Mouse (Mus musculus) B cell, adult 2 months (primary cell): ENCODE data around the gene Dcdc2b.

Source experiments
- DNase-seq, 2 experiments: peaks; one replicate each; pipeline ENCODE4 v3.0.0; 2022

The Dcdc2b gene

DNA sequence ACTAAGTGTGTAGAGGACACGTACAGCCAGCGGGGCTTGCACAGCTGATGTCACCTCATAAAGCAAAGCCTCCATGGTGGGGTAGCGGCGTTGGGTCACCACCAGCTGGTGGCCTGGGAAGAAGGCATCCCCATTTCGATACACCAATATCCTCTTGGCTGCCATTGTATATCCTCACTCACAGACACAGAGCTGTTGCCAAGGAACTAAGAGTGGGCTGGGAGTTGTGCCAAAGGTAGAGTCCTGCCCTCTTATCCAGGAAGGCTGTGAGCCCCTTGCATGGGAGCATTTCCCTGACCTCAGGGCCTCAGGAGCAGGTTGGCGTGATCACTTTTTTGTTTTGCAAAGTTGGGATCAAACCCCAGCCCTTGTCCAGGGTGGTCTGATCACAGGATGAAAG is at the start of gene Dcdc2b:
Gene Dcdc2b (minus strand): TSS at position 165 of the 400 bp plus-strand sequence.
- DNase-seq: no peak

- no peak for DNase-seq
Observed at GRCm38 (mm10) chr4:129662255-129662813, 48.3 kb upstream of the Dcdc2b start.

DNA sequence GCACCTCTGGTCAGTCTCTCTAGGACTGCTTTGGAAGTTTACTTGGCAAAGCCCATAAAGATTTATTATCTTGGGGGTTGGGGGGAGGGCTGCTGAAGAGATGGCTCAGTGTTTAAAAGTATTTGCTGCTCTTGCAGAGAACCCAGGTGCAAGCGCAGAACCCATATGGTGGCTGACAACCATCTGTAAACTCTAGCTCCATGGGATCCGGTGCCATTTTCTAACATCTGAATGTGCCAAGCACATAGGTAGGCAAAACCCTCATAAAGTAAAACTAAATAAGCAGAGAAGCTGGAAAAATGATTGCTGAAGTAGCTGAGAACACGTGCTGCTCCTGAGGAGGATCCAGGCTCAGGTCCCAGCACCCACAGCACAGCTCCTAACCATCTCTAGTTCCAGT is 47.5 kb upstream of the Dcdc2b start:
- DNase-seq: no peak

DNA sequence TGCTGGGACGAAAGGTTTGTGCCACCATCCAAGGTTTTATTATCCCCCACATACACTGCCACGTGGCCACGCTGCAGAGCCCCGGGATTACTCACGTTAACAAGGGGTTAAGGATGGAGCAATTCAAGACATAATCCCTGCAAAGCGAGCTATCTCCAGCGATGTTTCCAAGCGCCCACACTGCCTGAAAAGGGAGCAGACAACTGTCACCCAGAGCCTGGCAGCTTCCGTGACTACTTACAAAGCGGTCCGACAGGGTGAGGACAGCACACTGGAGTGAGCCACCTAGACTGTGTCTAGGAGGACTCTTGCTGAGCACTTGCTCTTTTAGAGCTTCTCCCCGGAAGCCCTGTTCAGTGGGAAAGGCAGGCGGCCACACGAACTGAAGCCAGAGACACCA is 40.7 kb upstream of the Dcdc2b start:
- DNase-seq: no peak

- DNase-seq: no peak
Observed at GRCm38 (mm10) chr4:129650359-129650758, 36.3 kb upstream of the Dcdc2b start.

DNA sequence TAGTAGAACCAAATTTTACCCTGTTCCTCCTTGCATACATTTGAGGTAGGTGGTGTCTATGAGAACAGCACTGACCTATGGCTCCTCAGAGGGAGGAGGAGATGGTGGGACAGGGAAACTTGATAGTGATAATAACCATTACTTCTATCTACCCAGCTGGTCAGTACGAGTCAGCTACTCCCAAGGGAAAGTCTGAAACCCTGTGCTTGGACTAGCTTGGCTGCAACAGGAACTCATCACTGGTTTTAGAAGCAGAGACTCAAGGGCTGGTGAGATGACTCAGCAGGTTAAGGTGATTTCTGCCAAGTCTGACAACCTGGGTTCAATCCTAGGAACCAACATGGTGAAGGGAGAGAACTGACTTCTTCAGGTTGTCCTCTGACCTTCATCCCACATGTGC is 34.6 kb upstream of the Dcdc2b start:
- DNase-seq: no peak

- no peak for DNase-seq
Observed at GRCm38 (mm10) chr4:129645204-129645603, 31.1 kb upstream of the Dcdc2b start.

- no peak for DNase-seq
Observed at GRCm38 (mm10) chr4:129641756-129642155, 27.7 kb upstream of the Dcdc2b start.

DNA sequence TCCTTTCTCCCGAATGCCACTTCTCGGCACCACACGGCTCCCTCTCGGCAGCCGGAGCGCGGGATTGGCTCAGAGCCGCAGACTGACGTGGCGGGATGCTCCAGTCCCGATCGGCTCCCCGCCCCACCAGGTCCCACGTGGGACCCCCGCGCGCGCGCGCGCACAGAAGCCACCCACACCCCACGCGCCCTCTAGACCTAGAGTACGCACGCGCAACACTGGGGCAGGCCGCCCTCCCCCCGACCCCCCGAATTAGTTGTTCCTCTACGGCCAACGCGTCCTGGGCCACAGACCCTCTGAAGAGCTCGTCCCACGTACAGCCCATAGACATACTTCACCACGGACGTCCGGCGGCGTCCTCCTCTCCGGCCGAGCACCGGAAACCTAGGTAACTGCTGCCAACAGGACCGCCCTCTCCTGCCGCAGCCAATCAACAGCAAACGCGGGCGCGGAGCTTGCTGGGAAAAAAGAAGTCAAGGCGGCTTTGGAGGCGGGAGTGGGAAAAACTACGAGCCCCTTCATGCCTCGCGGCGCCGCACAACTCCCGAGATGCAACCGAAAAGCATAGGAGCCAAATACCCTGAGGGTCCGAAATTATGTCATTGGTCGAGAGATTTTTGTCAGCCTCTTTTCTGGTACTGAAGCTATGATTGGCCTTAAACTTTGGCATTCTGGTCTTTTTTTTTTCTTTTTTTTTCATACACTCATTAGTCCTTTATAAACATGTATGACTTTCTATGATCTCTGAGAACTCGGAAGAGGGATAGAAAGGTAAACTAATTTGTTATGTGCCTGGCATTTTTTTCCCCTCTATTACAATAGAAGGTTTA is 26.8 kb upstream of the Dcdc2b start, which contains the start of gene Txlna:
Gene Txlna (minus strand): TSS at position 428 of the 830 bp plus-strand sequence.
- DNase-seq: peak; percentile 90

- DNase-seq: peak in 1 of 2 experiments; percentile 7
Observed at GRCm38 (mm10) chr4:129640101-129640637, 26.1 kb upstream of the Dcdc2b start.

- DNase-seq: no peak
Observed at GRCm38 (mm10) chr4:129639221-129639620, 25.2 kb upstream of the Dcdc2b start.

GRCm38 (mm10) chr4:129633852-129634251 is 19.8 kb upstream of the Dcdc2b start:
- no peak for DNase-seq

DNA sequence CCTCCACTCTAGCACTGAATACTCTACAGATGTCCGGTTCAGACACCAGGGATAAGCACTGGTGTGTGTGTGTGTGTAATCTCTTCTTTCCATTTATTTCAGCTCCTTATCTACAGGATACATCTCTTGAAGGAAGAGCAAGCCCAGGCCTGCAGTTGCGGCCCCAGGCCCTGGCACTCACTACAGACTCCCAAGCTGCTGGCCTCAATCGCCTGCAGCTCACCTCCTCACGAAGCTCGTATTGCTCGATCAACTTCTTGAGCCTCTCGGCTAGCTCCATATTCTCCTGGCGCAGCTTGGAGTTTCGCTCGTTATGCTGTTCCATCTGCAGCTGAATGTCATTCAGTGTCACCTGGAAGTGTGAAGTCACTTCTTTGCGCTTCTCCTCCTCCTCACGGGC is 17.8 kb upstream of the Dcdc2b start:
- DNase-seq: no peak

- DNase-seq: no peak
Observed at GRCm38 (mm10) chr4:129630944-129631343, 16.9 kb upstream of the Dcdc2b start.

DNA sequence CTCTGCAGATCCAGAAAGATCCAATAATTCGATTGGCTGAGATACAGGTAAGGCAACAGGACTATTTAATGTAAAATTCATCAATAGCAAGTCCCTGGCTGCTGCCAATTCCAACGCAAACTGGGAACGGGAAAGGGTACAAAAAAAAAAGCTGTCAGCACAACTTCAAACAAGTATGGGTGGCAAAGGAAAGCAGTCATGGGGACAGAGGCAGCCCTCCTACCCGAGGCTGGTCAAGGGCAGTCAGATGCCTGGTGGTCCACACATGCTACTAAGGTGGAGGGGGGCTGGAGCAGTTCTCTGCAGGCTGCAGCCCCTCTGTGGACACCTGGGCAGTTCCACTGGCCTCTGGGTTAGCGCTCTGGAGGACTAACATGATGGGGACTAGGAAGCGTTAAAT is 12.0 kb upstream of the Dcdc2b start:
- no peak for DNase-seq

GRCm38 (mm10) chr4:129625496-129625895 is 11.4 kb upstream of the Dcdc2b start:
- DNase-seq: no peak

GRCm38 (mm10) chr4:129625029-129625370 is 10.9 kb upstream of the Dcdc2b start:
- DNase-seq: peak; percentile 83 to 84

DNA sequence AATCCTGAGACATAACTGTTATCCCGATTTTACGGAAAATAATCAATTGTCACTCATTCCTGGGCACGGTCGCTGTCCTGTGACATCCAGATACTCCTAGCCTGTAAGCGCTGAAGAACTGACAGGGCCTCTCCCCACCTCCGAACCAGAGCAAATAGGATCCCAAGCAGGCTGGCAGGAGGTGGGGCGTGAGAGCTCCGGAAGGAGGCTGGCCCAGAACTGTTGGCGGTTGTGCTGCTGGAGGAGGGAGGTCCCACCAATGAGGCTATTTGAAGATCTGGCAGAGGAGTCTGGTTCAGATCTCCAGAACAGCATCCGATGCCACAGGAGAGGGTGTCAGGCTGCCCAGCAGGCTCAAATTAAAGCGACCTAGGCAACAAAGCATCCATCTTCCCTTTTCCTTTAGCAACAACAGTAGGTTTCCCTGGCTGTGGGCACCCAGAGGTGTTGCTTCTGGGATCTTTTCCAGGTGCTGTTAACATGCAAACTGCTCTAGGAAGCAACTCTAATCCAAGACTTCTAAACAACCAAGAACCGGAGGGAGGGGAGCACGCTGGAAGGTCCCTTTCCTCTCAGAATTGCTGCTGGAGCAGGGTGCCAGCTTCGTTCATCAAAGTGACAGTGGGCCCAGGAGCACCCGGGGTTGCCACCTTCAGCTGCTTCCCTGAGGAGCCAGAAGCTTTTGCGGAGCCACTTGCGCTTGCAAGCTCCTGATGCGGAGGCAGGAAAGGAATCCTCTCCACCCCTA is 10.4 kb upstream of the Dcdc2b start:
- peak; percentile 75 to 79 for DNase-seq

DNA sequence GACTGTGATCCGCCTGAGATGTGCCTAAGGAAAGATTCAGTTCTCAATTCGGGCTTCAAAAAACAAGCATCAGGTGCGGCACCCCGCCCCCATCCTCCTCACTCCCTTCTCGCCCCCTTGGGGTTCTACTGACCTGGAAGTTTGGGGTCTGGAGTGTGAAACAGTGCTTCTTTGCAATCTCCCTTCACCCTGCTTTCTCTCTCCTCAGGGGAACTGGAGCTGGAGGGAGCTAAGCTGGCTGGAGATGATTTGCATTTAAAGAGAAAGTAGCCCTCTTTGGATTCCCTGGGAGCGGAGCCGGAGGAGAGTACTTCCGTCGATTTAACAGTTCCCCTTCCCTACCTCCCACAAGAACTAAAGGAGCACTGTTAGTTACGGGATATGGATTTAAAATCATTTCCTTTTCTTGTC is 9.6 kb upstream of the Dcdc2b start, which contains the start of gene Ccdc28b:
Gene Ccdc28b (minus strand): TSS at position 267 of the 411 bp plus-strand sequence.
- peak; percentile 36 to 41 for DNase-seq

DNA sequence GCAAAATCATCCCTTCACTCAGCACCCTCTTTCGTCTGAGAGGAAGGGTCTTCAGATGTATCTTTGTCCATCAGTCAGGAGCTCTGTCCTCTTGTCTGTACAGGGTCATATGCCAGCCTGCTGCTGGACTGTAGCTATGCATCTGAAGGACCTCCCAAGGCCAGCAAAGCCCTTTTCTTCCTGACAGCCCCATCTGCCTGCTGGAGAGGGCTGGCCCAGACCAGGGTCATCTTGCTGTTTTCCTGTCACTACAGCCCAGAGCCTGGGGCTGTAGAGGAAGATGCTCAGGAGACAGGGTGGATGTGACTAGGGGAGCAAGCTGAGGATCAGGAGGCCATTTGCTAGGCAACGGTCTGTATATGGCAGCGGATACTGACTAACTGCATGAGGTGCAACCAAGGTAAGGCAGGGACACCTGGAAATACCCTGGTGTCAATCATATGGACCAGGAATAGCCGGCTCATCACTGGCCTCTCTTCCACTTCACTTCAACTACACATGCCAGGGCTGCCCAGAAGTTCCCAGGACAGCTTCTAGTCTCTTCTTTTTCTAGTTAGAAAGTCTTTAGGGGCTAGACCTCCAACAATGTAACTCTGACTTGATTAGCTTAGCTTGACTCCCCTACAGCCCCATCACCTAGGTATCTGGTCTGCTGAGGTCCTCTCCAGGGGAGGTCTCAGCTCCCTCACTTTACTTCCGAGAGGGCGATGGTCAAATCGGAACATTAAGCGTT is 8.9 kb upstream of the Dcdc2b start:
- DNase-seq: no peak

DNA sequence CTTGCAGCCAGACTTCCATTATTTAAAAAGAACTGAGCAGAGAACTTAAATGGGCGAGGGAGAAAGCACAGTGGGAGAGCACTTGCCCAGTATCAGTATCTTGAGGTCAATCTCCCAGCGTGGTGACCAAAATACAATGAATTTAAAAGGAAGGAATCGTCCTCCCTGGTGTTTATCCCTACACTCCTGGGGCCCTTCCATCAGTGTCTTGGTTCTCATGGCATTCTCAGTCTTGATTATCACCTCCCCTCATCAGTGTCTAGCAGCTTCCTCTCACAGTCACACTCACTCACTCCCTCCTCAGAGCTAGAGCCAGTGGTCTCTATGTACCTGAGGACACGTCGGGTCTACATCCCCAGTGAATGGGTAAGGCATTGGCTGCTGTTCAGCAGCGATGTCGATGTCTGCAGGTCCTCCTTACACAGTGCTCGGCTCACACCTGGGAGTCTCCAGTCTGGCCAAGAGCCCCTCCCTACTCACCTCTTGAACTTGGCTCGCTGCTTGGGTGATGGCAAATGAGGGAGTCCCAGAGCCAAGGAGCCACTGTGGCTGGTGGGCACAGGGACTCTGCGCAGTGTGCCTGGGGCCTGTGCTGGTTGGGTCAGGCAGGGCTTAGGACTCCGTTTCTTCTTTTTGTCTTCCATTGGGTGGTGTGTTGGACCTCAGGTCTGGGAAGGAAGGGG is 8.2 kb upstream of the Dcdc2b start:
- no peak for DNase-seq

- no peak for DNase-seq
Observed at GRCm38 (mm10) chr4:129621283-129621841, 7.3 kb upstream of the Dcdc2b start.
